Mouse (Mus musculus): Measurements from ENCODE around the gene BC048403.

BC048403 gene

DNA sequence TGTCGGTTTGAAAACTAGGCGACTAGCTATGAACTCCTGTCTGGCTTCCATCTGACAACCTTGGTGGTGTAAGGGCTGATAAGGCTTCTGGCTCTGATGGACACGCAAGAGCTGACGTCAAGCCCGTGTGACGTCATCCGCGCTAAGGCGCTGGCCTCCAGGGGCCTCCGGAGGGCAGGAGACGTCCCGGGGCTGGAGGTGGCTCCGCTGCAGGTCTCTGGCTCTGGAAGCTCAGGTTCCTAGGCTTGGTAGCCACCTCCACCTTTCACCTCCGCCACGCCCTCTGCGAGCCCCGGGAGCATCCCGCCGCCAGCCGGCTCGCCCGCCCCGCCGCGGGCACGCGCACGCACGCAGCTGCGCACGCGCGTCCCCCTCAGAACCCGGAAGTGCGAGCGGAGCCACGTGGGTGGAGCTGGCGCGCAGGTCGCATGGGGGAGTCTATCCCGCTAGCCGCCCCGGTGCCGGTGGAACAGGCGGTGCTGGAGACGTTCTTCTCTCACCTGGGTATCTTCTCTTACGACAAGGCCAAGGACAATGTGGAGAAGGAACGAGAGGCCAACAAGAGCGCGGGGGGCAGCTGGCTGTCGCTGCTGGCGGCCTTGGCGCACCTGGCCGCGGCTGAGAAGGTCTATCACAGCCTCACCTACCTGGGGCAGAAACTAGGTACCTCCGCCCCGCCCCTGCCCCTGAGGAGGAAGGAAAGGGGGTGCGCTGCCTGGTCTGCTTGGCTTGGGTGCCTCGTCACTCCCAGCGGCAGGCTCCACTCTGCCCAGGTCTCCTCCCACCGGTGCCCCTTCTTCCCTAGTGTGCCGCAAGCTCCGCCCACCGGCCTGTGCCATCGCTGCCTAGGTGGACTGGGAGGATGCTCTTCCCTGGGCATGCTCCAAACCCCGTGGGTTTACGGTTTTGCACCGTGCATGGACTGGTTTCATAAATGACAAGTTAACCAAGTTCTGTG, at the start of gene BC048403:
Gene BC048403, plus strand, starts transcription at position 390 of the 958 bp plus-strand sequence.
- peak; percentile 77 to 88 for DNase-seq (ENCODE audit: low spot score in 2 of 2)

DNA sequence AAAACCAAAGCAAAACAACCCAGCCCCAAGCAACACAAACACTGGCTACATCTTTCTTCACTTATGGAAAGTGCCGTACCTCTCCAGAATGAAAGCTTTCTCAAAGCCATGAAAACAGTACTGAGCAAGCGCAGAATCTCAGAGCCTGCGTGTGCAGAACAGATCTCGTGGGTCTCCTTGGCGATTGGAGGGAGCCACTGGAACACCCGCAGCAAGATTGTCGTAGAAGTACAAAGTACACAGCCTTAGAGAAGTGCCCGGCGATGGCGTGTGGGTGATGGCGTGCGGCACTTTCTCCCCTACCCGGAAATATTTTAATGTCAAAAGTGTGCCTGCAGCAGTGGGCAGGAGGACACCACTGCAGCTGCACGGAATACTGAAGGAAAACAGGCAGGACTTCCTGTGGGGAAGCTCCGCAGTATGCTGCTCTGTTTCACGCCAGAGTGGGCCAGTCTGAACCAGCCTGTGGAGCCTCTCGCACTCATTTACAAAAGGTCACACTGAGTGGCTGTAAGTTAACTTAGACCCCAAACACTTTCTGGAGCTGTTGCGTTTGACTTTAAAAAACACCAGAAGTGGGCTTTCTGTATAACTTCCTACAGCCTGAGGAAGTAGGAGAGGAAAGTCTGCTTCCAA, 46.7 kb upstream of the BC048403 start:
- DNase-seq (ENCODE audit: low spot score in 2 of 2), result no peak

DNA sequence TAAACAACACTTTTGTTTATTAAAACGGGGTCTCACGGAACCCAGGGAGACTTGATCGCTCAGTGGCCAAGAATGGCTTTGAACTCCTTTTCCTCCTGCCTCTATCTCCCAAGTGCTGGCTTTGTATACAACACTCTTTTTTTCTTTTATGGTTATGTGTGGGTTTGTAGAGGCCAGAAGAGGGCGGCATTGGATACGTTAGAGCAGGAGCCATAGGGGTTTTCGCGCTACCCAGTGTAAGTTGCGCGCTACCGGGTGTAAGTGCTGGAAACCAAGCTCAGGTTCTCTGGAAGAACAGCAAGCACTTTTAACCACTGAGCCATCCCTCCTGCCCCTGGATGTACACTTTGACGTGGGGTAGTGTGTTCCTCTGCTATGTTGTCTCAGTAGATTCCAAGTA, 45.2 kb upstream of the BC048403 start:
- DNase-seq (ENCODE audit: low spot score in 2 of 2), result no peak

DNA sequence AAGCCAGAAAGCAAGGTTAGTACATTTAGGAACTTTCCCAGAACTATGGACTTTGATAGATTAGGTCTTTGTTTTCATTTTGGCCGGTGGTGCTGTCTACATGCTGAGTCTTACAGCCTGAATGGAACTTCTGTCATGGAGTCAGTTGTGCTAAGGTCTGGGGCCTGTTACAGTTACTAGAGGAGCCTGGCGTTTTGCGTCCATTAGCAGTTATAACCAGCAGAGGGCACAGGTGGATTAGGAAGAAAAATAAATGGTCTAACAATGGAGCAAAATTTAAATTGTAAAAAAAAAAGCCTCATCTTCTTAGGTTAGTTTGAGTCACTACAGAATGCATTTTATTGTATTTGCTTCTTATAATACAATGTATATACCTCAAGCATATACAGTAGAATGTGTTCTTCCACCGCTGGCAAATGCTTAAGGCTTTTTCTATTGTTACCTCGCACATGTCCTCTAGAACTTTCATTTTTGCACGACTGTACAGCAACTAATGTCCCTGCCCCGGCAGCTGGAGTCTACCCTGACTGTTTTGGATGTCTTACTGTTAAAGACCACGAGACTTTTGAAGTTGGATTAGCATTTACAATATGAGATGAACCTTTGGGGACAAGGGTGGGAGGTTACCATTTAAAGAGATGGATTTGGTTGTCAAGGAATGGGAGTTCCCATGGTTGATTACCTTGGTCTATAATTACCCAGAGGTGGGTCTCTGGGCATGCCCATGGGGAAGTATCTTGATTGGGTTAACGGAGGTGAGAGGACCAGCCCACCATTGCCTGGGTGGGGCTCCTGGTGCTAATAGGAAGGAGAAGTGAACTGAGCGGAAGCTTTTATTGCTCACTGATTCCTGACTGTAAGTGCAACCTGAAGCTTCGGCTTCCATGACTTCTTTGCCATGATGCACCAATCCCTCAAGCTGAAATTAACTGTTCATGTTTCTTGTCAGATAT, 38.2 kb upstream of the BC048403 start:
- DNase-seq (ENCODE audit: low spot score in 2 of 2), result peak in 1 of 2 experiments; percentile 29

DNA sequence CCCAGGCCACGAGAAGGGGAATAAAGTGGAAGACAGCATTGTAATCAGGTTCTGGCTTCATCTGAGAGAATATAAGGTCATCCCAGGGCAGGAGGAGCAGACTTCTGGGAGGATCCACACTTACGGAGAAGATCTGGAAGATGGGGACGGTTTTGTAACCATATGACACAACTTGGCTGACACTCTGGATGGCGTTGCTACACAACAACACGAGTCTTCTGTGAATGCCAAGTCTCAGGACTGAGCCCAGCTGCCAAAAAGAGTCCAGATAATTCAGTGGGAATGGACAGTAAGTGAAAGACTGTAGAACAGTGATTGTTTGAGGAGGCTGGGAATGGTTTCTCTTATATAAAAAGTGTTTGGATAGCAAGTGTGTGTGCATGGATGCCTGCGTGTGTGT, 36.1 kb upstream of the BC048403 start:
- DNase-seq (ENCODE audit: low spot score in 2 of 2), result no peak

DNA sequence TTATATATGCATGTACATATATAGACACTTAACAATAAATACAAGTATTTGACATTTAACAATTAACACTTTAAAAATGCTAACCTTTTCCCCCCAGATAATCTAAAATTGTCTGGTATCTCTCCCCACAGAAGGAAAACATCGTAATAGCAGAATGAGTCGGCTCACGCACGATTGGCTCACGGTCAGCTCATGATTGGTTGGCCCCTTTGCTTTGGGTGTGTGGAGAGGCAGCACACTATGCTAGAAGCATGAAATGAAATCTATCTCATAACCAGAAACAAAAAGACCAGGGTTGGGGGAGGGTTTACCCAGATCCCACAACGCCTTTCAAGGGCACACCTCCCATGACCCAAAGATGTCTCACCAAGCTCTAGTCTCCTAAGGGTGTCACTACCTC, 34.9 kb upstream of the BC048403 start:
- no peak for DNase-seq (ENCODE audit: low spot score in 2 of 2)

DNA sequence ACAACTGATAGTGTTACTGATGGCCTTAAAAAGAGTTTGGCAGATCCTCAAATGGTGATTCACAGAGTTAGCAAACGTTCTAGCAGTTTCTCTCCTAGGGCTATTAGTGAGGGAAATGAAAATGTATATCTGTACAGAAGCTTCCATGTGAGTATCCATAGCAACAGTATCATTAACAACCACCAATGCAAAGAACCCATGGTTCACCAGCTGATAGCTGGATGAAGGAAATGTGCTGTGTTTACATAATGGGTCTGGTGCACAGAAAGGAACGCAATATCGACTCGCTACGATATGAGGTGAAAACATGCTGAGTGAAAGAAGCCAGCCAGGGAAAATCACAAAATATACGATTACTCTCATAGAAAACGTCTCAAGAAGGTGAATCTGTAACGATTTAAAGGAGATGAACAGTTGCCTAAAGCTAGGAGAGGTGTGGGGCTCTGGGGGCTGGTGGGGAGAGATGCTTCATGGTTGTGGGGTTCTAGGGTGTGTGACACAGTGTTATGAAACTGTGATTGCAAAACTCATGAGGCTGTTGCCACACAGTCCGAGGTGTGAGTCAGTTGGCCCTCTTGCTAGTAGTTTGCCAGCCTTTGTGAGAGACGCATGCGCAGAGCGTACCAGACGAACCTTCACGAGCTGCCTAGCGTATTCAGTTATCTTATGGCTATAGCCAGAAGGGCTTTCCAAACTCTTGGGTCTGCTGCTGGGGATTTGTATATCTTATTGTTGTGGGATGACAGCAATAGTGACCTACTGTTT, 34.2 kb upstream of the BC048403 start:
- DNase-seq (ENCODE audit: low spot score in 2 of 2), result no peak

DNA sequence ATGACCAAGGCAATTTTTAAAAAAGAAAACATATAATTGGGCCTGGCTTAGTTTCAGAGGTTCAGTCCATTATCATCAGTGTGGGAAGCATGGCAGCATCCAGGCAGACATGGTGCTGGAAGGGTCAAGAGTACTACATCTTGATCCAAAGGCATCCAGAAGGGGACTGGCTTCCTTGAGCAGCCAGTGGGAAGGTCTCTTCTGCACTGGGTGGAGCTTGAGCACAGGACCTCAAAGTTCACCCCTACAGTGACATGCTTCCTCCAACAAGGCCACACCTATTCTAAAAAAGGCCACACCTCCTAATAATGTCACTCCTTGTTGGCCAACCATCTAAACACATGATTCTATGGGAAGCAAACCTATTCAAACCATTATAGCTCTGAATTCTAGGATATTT, 22.9 kb upstream of the BC048403 start:
- DNase-seq (ENCODE audit: low spot score in 2 of 2), result no peak

DNA sequence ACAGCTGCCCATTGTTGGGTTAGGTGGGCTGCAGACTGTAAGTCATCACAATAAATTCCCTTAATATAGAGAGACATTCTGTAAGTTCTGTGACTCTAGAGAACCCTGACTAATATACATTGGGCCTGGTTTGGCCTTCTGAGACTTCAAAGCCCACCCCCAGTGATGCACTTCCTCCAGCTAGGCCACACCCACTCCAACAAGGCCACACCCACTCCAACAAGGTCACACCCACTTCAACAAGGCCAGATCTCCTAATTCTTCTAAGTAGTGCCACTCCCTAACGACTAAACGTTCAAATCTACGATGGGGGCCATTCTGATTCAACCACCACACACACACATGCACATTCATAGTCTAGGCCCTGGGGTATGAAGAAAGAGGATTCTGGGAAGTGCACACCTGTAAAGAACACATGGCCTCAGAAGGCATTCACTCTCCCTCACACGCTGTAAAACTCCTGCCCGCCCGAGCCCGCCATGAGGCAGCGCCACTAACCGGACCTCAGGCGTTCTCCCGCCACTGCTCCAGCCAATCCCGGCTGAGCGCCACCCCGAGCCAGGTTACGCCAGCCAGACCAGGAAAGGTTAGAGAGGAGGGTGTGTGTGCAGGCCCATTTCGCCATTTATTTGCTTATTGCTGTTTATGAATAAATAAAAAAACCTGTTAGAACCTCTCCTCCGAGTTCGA, 20.7 kb upstream of the BC048403 start:
- no peak for DNase-seq (ENCODE audit: low spot score in 2 of 2)

DNA sequence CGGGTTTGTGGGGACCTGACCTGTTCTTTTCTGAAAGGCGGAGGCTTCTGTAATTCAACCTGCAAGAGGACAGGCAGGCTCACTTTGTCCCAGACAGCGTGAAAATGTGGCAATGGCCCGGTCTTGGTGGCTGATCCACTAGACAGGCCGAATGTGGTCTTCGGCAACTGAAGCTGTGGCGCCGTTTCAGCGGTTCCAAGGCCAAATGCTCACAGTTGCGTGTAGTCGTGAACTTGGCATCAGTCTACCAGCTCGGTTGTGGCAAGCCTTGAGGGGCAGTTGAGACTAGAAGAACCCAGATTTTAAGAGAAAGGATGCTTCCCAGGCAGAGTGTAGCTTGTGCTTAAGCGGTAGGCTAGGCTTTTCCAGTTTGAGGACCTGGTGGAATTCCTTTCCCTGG, 19.0 kb upstream of the BC048403 start:
- DNase-seq (ENCODE audit: low spot score in 2 of 2), result no peak

DNA sequence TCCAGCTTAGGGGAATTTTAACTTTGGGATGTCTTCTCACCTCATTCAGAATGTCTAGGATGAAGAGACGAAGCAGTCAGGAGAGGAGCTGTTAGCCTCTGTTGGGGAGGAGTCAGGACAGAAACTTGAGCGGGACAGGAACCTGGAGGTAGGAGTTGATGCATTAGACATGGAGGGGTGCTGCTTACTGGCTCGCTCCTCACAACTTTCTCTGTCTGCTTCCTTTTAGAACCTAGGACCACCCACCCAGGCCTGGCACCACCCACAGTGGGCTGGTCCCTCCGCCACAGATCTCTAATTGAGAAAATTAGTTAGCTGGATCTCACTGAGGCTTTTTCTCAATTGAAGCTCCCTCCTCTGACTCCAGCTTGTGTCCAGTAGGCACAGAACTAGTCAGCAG, 13.2 kb upstream of the BC048403 start:
- DNase-seq (ENCODE audit: low spot score in 2 of 2), result no peak

DNA sequence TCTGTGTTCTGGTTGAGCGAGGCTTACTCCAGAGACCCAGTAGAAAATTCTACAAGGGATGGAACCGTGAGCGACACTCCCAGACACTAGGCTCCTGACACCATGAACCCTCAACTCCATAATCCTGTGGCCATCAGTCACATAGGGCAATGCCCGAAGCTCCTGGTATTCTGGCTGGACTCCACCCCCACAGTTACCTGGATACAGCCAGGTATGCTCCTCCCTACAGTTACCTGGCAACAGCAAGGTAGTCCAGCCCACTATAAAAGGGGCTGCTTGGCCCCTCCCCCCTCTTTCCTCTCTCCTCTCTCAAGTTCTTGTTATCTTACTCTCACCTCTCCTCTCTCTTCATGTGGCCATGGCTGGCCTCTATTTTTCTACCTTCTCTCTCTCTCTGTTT, 12.6 kb upstream of the BC048403 start:
- DNase-seq (ENCODE audit: low spot score in 2 of 2), result no peak

DNA sequence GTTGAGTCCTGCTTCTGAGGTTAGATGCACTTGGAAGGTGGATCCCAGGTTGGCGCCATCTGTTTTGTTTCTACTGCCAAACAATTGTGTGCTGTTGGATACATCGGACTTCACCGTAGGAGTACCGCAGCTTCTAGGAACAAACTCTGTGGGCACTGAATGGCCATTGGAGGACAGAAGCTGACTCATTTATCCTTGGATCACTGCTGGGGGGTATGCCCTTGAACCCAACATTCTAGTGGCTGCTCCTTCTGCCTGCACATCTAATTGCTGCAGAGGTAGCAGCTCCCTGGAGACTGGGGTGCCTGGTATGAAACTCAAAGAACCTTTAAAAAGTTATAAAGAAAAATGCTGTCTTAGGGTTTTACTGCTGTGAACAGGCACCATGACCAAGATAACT, 11.5 kb upstream of the BC048403 start:
- no peak for DNase-seq (ENCODE audit: low spot score in 2 of 2)

DNA sequence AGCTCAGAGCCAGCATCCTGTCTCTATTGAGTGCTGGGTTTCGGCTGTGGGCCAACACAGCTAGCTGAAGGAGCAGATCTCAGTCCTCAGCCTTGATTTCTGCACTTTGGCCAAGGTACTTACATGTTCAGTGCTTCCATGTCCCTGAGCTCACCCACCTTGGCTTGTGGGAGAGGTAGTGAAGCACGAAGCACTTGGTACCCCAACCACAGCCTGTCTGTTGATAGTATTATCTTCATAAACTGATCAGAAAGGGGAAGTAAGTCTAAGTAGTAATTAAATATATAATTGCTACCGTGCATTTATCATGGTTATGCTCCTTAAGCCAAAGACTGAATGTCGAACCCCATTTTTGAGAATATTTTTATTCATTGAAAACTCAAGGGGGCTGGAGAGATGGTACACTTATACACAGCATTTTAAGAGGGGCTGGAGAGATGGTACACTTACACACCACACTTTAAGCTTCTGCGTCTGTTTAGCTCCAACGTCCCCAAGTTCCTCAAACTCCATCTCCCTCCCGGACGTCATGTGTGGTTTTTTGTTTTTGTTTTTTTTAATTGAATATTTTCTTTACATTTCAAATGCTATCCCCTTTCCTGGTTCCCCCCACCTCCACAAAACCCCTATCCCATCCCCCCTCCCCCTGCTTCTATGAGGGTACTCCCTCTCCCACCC, 8.6 kb upstream of the BC048403 start:
- no peak for DNase-seq (ENCODE audit: low spot score in 2 of 2)

DNA sequence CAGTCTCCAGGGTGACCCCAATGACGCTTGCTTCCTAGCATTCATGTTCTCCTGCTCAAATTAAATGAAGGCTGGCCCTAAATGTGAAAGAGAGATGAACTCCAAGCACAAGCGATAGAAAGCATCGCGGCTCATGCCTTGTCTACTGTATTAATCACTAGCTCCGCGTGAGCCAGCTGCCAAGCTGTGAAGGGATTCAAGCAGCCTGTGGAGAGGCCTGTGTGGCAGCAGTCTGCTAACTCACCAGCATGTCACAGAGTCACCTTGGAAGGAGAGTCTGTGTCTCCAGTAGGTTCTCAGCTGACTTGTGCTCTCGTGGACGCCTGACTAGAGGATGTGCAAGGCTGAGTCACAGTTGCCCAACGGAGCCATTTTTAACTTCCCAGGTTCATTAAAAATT, 7.2 kb upstream of the BC048403 start:
- no peak for DNase-seq (ENCODE audit: low spot score in 2 of 2)

DNA sequence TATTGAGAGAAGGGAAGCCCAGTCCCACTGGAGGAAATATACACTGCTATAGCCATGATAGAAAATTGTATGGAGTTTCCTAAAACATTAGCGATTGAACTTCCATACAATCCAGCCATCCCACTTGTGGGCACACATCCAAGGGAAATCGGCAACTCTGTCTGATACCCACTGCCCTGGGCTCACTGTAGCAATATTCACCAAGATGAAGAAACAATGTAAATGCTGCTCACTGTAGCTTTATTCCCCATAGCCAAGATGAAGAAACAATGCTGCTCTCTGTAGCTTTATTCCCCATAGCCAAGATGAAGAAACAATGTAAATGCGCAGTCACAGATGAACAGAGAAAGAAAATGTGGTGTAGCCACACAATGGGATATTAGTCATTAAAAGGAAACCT, 2.5 kb upstream of the BC048403 start:
- no peak for DNase-seq (ENCODE audit: low spot score in 2 of 2)

DNA sequence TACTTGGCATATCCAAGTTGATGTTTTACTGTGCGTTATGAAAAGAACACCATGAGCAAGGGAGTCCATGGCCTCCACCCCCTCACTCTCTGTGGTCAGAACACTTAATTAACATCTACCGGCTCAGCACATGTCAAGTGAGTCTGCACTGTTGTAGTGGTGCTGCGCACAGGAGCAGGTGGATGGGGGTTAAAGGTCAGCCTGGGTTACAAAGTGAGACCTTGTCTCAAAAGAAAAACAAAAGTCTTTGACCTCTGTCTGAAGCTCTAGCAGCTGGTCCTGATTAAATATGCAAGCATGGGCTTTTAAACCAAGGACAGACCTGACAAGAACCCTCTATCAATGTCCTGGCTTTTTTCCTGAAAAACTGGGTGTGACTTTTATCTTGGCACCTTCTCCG, 2.6 kb downstream of the BC048403 start:
- no peak for DNase-seq (ENCODE audit: low spot score in 2 of 2)

DNA sequence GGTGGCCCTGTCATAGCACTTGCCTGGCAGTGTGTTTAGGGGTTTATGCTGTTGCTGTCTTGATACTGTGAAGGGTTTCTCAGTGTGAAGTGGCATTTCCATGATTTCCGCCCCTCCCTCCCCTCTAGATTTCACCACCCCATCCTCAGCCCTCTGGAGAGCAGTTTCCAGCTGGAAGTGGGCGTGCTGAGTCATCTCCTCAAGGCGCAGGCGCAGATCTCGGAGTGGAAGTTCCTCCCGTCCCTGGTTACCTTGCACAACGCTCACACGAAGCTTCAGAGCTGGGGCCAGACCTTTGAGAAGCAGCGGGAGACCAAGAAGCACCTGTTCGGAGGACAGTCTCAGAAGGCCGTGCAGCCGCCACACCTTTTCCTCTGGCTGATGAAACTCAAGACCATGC, 10.4 kb downstream of the BC048403 start:
- DNase-seq (ENCODE audit: low spot score in 2 of 2), result no peak

DNA sequence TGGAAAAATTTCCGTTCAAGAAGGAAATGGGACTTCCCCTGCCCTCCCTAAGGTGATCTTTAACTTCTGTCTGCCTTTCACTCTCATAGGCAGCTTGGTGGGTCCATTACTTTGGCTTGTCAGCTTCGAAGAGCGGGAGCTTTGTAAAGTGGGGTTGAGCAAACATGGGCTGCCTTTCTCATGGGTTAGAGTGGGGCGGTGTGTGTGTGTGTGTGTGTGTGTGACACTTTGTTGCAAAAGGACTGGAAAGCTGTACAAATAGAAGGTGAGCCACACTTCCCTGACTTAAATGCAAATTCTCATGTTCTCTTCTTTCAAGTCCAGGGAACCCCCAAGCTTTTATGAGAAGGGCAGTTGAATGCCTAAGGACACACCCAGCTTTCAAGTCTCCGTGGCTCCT, 14.5 kb downstream of the BC048403 start:
- no peak for DNase-seq (ENCODE audit: low spot score in 2 of 2)

DNA sequence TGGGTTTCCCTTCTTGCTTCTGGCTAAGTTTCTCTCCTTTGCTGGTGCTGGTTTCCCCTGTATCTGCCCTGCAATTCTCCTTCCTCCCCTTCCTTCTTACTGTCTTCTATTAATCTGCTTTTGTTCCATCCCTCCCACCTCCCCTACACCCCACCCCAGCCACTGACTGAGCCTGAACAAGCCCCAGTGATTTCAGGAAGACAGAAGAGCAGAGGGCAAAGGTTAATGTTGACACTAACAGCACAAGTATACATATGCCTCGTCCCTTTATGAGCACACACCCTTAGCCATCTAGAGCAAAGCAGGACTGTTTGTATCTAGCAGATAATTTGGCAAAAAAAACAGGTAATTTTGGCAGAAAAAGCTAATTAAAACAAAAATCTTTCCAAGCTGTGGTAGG, 16.1 kb downstream of the BC048403 start:
- no peak for DNase-seq (ENCODE audit: low spot score in 2 of 2)

Measured in thymus, postnatal 10 days (tissue).